Mouse (Mus musculus) testis, postnatal 14 days (tissue): ENCODE results near the gene Trim2.

ENCODE experiments used
- DNase-seq: peaks from one replicate; pipeline ENCODE4 v3.0.0; 2021; ENCODE audit warnings: low spot score

Gene Trim2

DNA sequence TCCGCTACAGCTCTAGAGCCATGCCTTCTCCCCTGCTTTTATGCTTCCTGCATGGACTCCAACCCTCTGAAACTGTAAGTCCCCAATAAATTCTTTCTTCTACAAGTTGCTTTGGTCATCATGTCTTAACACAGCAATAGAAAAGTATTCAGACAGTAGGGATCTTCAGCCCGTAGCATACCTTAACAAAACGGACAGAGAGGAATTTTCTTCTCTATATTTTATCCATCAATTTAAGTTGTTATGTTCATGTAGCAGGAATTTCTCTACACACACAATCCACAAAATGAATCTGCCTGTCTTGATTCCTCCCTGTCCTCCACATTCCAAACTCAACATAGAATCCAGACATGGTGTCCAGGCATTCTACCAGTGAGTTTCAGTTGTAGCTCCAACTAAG is at the start of gene Trim2:
Gene Trim2, minus strand, starts transcription at position 101 of the 400 bp plus-strand sequence.
- DNase-seq: no peak

DNA sequence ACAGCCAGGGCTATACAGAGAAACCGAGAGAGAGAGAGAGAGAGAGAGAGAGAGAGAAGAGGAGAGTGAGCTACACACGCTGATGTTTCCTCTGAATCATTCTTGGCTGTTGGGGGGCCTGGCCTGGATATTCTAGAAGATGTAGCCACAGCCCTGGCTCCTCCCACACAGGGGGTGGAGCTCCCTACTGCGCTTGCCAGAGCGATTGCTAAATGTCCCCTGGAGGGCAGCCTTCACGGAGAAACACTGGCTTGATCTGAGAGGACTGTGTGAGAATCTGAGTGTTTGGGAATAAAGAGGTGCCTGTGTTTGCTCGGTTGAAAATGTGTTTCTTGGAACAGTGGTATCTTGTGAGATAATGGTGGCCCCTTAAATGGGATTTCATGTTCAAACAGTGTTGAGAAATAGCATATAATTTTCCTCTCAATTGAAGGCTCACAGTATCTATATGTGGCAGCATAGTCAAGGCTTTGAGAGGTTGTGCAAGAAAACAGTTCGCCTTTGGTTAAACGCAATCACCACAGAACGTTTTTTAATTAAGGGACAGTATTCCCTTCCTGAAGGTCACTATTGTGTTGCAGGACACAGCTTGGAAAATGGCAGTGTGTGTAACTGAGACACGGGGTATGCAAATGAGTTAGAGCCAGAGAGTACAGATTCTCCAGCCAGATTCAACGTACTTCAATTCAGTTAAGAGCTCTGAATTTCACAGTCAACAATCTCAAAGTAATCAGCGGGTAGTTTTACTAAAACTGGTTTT is 49.4 kb upstream of the Trim2 start:
- no peak for DNase-seq

GRCm38 (mm10) chr3:84352353-84353034 is 45.8 kb upstream of the Trim2 start:
- peak; percentile 15 for DNase-seq

DNA sequence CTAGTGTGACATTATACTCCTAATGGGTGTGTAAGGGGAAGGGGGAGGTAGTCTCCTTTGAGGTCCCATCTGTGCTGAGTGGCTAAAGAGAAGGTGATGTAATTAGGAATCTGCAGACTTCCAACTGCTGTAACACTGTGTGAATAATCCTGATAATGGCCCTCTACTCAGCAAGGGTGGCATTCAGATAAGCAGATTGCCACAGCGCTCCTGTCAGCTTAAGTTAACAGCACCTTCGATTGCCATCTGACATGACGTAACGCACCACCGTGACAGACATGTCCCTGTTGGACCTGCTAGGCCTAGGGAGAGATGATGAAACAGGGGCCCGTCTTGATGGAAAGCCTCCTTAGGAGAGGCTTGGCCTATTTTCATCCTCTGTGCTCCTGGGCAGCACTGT is 43.6 kb upstream of the Trim2 start:
- no peak for DNase-seq

GRCm38 (mm10) chr3:84349771-84350170 is 43.1 kb upstream of the Trim2 start:
- no peak for DNase-seq

DNA sequence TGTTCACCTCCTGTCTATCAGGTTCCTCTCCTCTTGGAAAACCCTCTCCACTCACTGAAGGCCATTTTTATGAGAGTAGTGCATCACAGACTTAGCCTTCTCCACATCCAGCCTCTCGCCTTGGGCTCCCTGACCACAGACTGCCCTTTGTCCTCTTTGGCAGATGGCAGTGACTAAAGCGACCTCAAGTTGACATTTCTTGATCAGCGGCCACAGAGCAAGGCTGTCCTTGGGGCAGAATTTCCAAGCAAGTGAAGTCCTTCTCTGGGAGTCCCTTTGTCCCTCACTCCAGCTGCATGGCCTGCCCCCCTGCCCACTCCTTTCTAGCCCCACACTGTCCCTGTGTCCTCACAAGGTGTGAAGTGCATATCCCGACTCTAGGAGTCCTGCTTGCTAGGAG is 40.7 kb upstream of the Trim2 start:
- no peak for DNase-seq

DNA sequence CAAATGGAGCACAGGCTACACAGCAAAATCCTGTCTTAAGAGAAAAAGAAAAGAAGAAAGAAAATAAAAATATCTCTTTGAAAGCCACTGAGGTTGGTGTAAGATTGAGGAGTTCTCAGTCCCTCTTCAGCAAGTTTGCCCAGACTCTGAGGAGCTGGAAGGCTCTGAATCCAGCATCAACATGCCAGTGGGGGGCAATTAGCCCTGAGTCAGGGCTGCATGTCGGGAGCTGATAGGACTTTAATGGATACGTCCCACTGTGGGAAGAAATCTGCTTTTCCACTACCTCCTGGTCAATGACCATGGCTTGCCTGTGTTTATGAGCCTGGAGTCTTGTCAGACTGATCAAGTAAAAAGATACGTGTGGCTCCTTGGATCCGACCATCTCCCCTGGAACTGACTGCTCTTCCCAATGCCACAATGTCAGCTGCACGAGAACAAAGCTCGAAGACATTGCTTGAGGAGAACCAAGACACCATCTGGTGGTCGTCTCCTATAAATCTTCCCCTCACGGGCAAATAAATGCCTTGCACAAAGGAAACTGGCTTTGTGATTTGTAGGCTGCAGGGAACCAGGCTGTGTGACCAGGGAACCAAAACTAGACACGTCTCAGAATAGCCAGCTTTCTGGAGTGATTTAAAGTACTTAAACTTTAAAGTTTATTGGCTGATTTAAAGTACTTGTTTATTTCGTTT is 39.9 kb upstream of the Trim2 start:
- DNase-seq: no peak

GRCm38 (mm10) chr3:84345646-84345980 is 38.9 kb upstream of the Trim2 start:
- DNase-seq: no peak

GRCm38 (mm10) chr3:84344725-84345645 is 38.3 kb upstream of the Trim2 start:
- peak; percentile 78 for DNase-seq

DNA sequence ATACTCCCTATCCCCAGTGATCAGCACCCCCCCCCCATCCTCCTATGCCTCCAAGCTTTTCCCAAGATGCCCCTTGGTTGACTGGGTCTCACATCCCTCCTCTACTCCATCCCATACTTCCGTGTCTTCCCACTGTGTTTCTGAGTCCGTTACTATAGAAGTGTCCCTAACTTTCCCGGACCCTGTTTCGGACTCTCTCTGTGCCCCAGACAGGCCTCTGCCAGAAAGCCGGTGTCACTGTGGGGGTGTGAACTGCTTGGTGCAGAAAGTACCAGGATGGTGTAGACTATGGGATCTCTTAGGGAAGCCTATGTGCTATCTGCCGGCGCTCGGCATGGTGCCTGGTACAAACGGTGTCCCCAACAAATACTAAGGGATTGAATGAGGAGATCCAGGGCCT is 36.4 kb upstream of the Trim2 start:
- no peak for DNase-seq

- peak; percentile 27 for DNase-seq
Observed at GRCm38 (mm10) chr3:84341811-84342210, 35.1 kb upstream of the Trim2 start.

DNA sequence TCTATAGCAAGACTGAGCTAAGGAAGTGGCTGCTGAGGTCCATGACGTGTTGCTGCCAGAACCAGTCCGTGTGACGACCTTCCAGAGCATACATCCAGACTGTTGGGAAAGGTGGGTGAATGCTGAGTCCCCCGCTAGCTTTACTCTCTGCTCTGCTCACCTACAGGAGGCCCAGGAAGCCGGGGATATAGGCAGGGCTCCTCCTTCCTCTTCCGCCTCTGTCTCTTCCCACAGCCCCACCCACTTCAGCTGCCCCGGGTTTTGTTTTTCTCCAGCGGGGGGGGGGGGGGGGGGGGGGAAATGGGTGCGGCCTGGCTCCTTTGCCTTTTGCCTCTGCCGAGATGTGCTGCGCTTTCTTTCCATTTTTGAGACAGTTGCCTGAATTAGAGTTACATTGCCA is 30.9 kb upstream of the Trim2 start:
- no peak for DNase-seq

GRCm38 (mm10) chr3:84336342-84336741 is 29.7 kb upstream of the Trim2 start:
- DNase-seq: no peak

DNA sequence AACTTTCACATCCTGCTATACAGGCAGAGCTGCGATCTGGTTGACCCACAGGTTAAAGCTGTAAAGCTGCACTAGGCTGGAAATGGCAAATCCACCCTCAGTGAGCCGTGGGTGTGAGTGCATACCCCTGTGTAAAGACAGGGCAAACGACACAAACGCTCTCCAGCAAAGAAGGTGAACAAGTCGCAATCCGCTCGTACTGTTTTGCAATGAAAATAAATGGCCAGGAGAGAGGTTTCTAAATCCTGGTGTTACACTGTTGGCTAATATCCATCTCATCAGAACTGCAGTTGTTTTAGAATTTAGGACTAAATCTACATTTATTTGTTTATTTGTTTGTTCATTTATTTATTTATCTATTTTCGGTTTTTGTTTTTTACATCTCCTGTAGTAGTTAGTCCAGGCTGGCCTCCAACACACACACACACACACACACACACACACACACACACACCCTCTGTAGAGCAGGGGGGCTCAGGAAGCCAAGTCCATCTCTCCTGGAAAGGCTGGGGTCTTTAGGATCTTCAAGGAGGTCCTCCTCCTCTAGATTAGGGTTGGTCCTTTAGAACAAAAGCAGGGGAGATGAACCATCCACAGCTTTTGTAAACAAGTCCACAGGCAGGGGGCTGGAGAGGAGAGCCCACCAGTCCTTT is 28.9 kb upstream of the Trim2 start:
- DNase-seq: no peak

DNA sequence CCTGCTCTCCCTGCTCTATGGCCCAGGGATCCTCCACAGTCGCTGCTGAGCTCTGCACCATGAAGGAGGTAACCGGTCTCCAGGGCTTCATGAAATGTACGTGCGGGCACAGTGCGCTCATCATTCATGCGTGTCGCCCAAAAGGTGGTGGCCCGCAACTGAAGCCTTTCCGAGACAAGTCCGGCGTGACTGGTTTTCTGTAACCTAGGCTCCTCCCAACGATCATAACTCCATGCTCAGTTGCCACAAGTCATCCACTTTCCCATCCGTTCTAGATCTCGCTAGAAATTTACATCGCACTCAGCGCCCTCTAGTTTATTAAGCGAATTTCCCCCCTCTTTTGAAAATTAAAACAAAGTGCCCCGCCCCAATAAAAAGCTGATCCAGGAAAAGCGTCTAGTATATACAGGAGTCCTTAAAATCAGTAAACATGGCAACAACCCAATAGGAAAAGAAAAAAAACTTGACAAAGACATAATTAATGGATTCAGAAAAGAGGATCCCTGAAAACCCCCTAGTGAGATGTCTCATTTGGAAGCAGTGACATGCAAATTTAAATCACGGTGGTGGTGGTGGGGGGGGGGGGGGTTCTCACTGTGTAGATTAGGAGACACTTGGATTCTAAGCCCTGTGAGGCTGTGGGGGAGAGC is 28.2 kb upstream of the Trim2 start:
- no peak for DNase-seq

- peak; percentile 72 for DNase-seq
Observed at GRCm38 (mm10) chr3:84333400-84334349, 27.0 kb upstream of the Trim2 start.

DNA sequence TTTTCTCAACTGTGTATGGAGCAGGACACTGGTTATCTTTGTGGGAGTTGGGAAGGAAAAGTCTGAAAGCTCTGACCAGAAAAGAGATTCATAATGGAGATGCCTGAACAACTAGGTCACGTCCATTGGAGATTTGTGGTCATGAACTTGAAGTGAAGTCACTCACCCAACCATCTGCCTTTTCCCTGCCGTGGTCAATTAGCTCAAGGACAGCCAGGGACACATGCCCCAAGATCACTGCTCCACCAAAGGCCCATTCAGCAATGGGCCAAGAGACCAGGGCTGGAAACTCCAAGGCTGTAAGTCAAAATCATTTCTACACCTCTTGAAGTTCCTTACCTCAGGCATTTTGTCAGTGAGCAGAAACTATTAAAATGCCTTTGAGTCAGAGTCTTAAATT is 23.5 kb upstream of the Trim2 start:
- DNase-seq: no peak

DNA sequence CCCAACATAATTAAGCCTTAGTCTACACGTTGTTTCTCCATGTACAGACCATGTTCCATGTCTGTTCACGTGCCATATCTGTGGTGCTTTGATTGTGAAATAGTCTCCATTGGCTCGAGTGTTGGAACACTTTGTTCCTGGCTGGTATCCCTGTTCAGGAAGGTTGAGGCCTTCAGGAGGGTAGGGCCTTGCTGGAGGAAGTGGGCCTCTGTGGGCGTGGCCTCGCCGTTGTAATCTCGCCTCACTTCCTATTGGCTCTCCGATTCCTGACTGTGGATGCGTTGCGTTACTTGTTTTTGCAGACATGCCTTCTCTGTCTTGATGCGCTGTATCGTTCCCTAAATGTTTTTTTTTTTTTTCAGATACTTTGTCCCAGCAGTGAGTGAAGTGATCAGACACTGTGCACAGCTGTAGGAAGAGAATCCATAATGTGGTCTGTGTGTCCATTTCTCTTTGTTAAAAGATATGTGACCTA is 18.3 kb upstream of the Trim2 start:
- peak; percentile 62 for DNase-seq

GRCm38 (mm10) chr3:84324478-84324877 is 17.8 kb upstream of the Trim2 start:
- no peak for DNase-seq

DNA sequence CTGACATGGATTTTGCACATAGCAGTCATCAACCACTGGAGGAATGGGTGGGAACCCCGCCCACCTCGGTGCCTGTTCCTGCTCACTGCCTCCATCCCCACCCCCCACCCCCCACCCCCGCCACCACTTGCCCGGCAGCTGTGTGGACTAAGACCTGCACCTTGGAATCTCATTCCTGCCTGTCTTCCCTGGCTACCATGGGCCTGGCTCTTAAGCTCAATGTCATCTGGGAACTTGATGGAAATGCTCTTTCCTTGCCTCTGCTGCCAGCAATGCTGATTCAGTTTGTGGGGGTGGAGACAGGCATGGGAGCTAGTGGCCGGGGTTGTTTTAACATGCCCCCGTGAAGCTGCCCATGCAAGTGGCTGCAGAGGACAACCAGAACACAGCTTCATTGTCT is 17.3 kb upstream of the Trim2 start:
- no peak for DNase-seq
